In the genomic region with DNA sequence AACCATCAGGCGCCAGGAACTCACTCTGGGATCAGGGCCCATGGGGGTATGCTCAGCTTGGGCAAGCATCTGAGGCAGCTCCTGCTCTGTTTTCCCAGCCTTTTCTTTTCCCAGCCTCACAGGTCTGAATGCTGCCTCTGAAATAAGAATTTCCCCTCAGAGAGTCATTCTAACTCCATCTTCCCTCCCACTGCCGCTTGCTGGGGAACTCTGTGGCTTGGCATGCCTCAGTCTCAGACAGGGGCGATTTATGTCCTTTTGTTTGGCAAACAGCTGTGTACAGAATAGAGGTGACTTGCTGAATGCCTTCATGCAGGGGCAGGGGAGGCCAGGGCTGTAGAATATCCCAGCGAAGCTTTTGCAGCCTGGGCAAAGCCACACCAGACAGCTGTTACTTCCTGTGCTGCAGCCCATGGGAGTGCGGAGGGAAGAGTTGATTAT, we compare ENCODE assay signal across 18 mouse cellular contexts.
DNase-seq lines count a peak whose midpoint lies in the region; ATAC-seq lines count a peak whose summit lies in the region.
"Had no signal": no experiment of that assay in that cellular context is flagged by ENCODE, and none has a peak within 500 bp of the region (broad histone marks: within the 10 kb centered on the region; RNA-seq: fewer than 3 reads in every experiment).

No protein-coding gene starts in this region.

- no peak overlapping the region for H3K9ac ChIP-seq in hindbrain, embryonic 16.5 days (ENCODE audit: low read depth, low read length)
- H3K9ac ChIP-seq in neural tube, embryonic 13.5 days = peak overlapping the region; percentile 43; the same call in 1 of the 2 replicates
- H3K9ac ChIP-seq: heart, embryonic 12.5 days; lung, embryonic 14.5 days; midbrain, embryonic 12.5 days had no signal

- DNase-seq in frontal cortex, adult 2 months (ENCODE audit: extremely low spot score in 1 of 2, low spot score in 1 of 2) = no peak
- DNase-seq in lung, postnatal 4 days = peak; percentile 7 to 57
- no peak for DNase-seq in lung, postnatal 14 days
- DNase-seq in adipocyte (ENCODE audit: low spot score) = no peak
- no peak for DNase-seq in thymus, postnatal 0 days (ENCODE audit: low spot score)
- DNase-seq: cerebellum, adult 18-20 months; kidney, postnatal 14 days; liver; lung, embryonic 14.5 days; thymus, postnatal 4 days had no signal

- H3K36me3 ChIP-seq in hindbrain, embryonic 16.5 days (ENCODE audit: control insufficient read depth, insufficient read depth, low read length) = no peaks in the 10 kb centered on the region
- H3K36me3 ChIP-seq in neural tube, embryonic 13.5 days = 0 out of 2 replicates have a peak, but pooled peaks cover 14% of the 10 kb centered on the region
- H3K36me3 ChIP-seq: heart, embryonic 12.5 days; midbrain, embryonic 12.5 days had no signal

- no peak overlapping the region for H3K4me3 ChIP-seq in hindbrain, embryonic 16.5 days (ENCODE audit: low read length)
- no peak overlapping the region for H3K4me3 ChIP-seq in neural tube, embryonic 13.5 days
- H3K4me3 ChIP-seq: heart, embryonic 12.5 days; midbrain, embryonic 12.5 days had no signal

- 0 out of 2 replicates have a peak, but pooled peaks cover 2% of the 10 kb centered on the region for H3K27me3 ChIP-seq in hindbrain, embryonic 16.5 days (replicated peaks; ENCODE audit: control insufficient read depth, insufficient read depth, low read length)
- H3K27me3 ChIP-seq in neural tube, embryonic 13.5 days = peaks cover 18% of the 10 kb centered on the region

- H3K4me1 ChIP-seq in hindbrain, embryonic 16.5 days (ENCODE audit: control insufficient read depth, insufficient read depth, low read depth, low read length) = peaks cover 18% of the 10 kb centered on the region
- H3K4me1 ChIP-seq in neural tube, embryonic 13.5 days (replicated peaks) = peaks cover 42% of the 10 kb centered on the region

- WGBS in hindbrain, embryonic 16.5 days = 12% methylated on average over 5 of the region's 5 CpGs
- WGBS in neural tube, embryonic 13.5 days = 8% methylated on average over 5 of the region's 5 CpGs

- no peaks in the 10 kb centered on the region for H3K9me3 ChIP-seq in hindbrain, embryonic 16.5 days (ENCODE audit: control insufficient read depth, low read length)
- H3K9me3 ChIP-seq in neural tube, embryonic 13.5 days = no peaks in the 10 kb centered on the region
- H3K9me3 ChIP-seq: heart, embryonic 12.5 days; midbrain, embryonic 12.5 days had no signal

- ATAC-seq in frontal cortex, adult (ENCODE audit: low TSS enrichment) = peak; percentile 6; the same call in 1 of the 2 replicates
- peak; percentile 28; the same call in 1 of the 2 replicates for ATAC-seq in hindbrain, embryonic 16.5 days
- ATAC-seq in neural tube, embryonic 13.5 days (ENCODE audit: low read depth) = peak; percentile 81
- ATAC-seq: CD4-positive, CD25-positive, alpha-beta regulatory T cell, adult 4 months; inflammation-experienced regulatory T-cells, adult 6 months had no signal

- H3K27ac ChIP-seq in hindbrain, embryonic 16.5 days (ENCODE audit: low read depth, low read length) = peak overlapping the region; percentile 31; the same call in 1 of the 2 replicates
- H3K27ac ChIP-seq in neural tube, embryonic 13.5 days (replicated peaks) = peak overlapping the region; percentile 88
- H3K27ac ChIP-seq: midbrain, embryonic 12.5 days; stomach, postnatal 0 days had no signal

- H3K4me2 ChIP-seq in hindbrain, embryonic 16.5 days (ENCODE audit: low read length) = no peak overlapping the region
- H3K4me2 ChIP-seq in neural tube, embryonic 13.5 days = 0 out of 2 replicates have a peak overlapping the region, but pooled peaks have one; percentile 4
- H3K4me2 ChIP-seq: heart, embryonic 12.5 days; lung, embryonic 14.5 days; midbrain, embryonic 12.5 days had no signal

Comparison
In these comparisons a context has a peak if more than half of its experiments do, and no peak if none do; other contexts are left out.
1. DNase-seq: peak in lung, postnatal 4 days (2 of 2); none in frontal cortex, adult 2 months (0 of 2), lung, postnatal 14 days (single experiment), adipocyte (single experiment) and thymus, postnatal 0 days (single experiment).
2. ATAC-seq: peak in every context shown above with its lines; median percentile 81 in neural tube, embryonic 13.5 days; 28 in hindbrain, embryonic 16.5 days; 6 in frontal cortex, adult.